Comparison of ENCODE assay signal across 25 mouse cellular contexts in genomic region chr14:30959031-30959430, GRCm38 (mm10). TPM values are rescaled to one million over a fixed set of nuclear protein-coding genes. Genes with fewer than 3 reads are reported as not detected.
DNase-seq lines count a peak whose midpoint lies in the region; ATAC-seq lines count a peak whose summit lies in the region.
"Had no signal": no experiment of that assay in that cellular context is flagged by ENCODE, and none has a peak within 500 bp of the region (broad histone marks: within the 10 kb centered on the region; RNA-seq: fewer than 3 reads in every experiment).

No protein-coding gene starts in this region.

- H3K9me3 ChIP-seq in liver, embryonic 16.5 days (replicated peaks; ENCODE audit: control insufficient read depth, low read length), result no peaks in the 10 kb centered on the region
- no peaks in the 10 kb centered on the region for H3K9me3 ChIP-seq in liver, embryonic 11.5 days (ENCODE audit: control insufficient read depth, low read length)
- H3K9me3 ChIP-seq in limb, embryonic 10.5 days (replicated peaks), result no peaks in the 10 kb centered on the region
- H3K9me3 ChIP-seq: forebrain, embryonic 12.5 days; forebrain, embryonic 15.5 days; heart, embryonic 10.5 days; heart, embryonic 13.5 days; hindbrain, embryonic 12.5 days had no signal

- H3K27me3 ChIP-seq in liver, embryonic 16.5 days (ENCODE audit: control insufficient read depth, insufficient read depth, low read depth, low read length), result no peaks in the 10 kb centered on the region
- H3K27me3 ChIP-seq in liver, embryonic 11.5 days (replicated peaks; ENCODE audit: control insufficient read depth, insufficient read depth, low read length), result no peaks in the 10 kb centered on the region
- H3K27me3 ChIP-seq in limb, embryonic 10.5 days (ENCODE audit: low read depth, poor library complexity, severe bottlenecking), result no peaks in the 10 kb centered on the region
- H3K27me3 ChIP-seq: forebrain, embryonic 12.5 days; forebrain, embryonic 15.5 days; heart, embryonic 13.5 days; hindbrain, embryonic 12.5 days had no signal

- whole genome bisulfite sequencing in liver, embryonic 16.5 days (ENCODE audit: insufficient replicate concordance), result 47% methylated on average over 4 of the region's 4 CpGs
- 81% methylated on average over 4 of the region's 4 CpGs for WGBS in liver, embryonic 11.5 days
- 92% methylated on average over 4 of the region's 4 CpGs for WGBS in limb, embryonic 10.5 days

- peak; percentile 67 for DNase-seq in heart, adult 11 months
- DNase-seq in heart, postnatal 4 days, result no peak
- DNase-seq in liver, embryonic 11.5 days (ENCODE audit: low spot score), result no peak
- DNase-seq in limb, embryonic 10.5 days (ENCODE audit: low spot score), result no peak
- DNase-seq in c-Kit-positive CD71-positive TER-119-positive erythroid progenitor cells, embryonic 14.5 days (ENCODE audit: low spot score), result no peak
- DNase-seq: adrenal gland, adult 2 months; adrenal gland, postnatal 14 days; cerebellum, adult 18-20 months; cerebellum, adult 9-10 months; cerebellum, postnatal 14 days; gastrocnemius, postnatal 25 days; heart, adult 2 months; heart, postnatal 14 days had no signal

- no peak overlapping the region for H3K27ac ChIP-seq in liver, embryonic 16.5 days (ENCODE audit: low read length)
- no peak overlapping the region for H3K27ac ChIP-seq in liver, embryonic 11.5 days (ENCODE audit: low read depth, low read length)
- no peak overlapping the region for H3K27ac ChIP-seq in limb, embryonic 10.5 days
- H3K27ac ChIP-seq: forebrain, embryonic 12.5 days; forebrain, embryonic 15.5 days; heart, adult 2 months; heart, embryonic 10.5 days; heart, embryonic 13.5 days; hindbrain, embryonic 12.5 days had no signal

- no peaks in the 10 kb centered on the region for H3K36me3 ChIP-seq in liver, embryonic 16.5 days (ENCODE audit: control insufficient read depth, insufficient read depth)
- H3K36me3 ChIP-seq in liver, embryonic 11.5 days (ENCODE audit: control insufficient read depth, insufficient read depth, low read length), result peaks cover 6% of the 10 kb centered on the region; the same call in 1 of the 2 replicates
- H3K36me3 ChIP-seq in limb, embryonic 10.5 days, result peaks cover 39% of the 10 kb centered on the region
- H3K36me3 ChIP-seq: heart, embryonic 13.5 days had no signal

- no peak overlapping the region for H3K4me2 ChIP-seq in liver, embryonic 16.5 days (ENCODE audit: low read depth, low read length)
- no peak overlapping the region for H3K4me2 ChIP-seq in liver, embryonic 11.5 days
- H3K4me2 ChIP-seq: forebrain, embryonic 12.5 days; forebrain, embryonic 15.5 days; heart, embryonic 13.5 days; hindbrain, embryonic 12.5 days had no signal

- no peaks in the 10 kb centered on the region; the same call in 1 of the 2 replicates for H3K4me1 ChIP-seq in liver, embryonic 16.5 days (ENCODE audit: control insufficient read depth, low read depth, low read length)
- no peaks in the 10 kb centered on the region for H3K4me1 ChIP-seq in liver, embryonic 11.5 days (replicated peaks; ENCODE audit: control insufficient read depth, insufficient read depth, low read length)
- no peaks in the 10 kb centered on the region for H3K4me1 ChIP-seq in limb, embryonic 10.5 days
- H3K4me1 ChIP-seq: forebrain, embryonic 12.5 days; forebrain, embryonic 15.5 days; heart, embryonic 10.5 days; heart, embryonic 13.5 days; hindbrain, embryonic 12.5 days had no signal

- no peak overlapping the region for H3K9ac ChIP-seq in liver, embryonic 16.5 days (ENCODE audit: low read depth, low read length)
- H3K9ac ChIP-seq in liver, embryonic 11.5 days (ENCODE audit: low read depth, low read length), result no peak overlapping the region
- H3K9ac ChIP-seq: forebrain, embryonic 12.5 days; forebrain, embryonic 15.5 days; heart, embryonic 13.5 days; hindbrain, embryonic 12.5 days had no signal

- no peak overlapping the region for H3K4me3 ChIP-seq in liver, embryonic 16.5 days (ENCODE audit: low read depth, low read length)
- no peak overlapping the region for H3K4me3 ChIP-seq in liver, embryonic 11.5 days (ENCODE audit: low read depth, low read length)
- no peak overlapping the region for H3K4me3 ChIP-seq in limb, embryonic 10.5 days
- H3K4me3 ChIP-seq: forebrain, embryonic 12.5 days; forebrain, embryonic 15.5 days; heart, adult 2 months; heart, embryonic 10.5 days; heart, embryonic 13.5 days; hindbrain, embryonic 12.5 days had no signal

- ATAC-seq in liver, embryonic 16.5 days (ENCODE audit: low read depth), result peak; percentile 55; the same call in 1 of the 2 replicates
- no peak for ATAC-seq in liver, embryonic 11.5 days (replicated peaks; ENCODE audit: low FRiP score)
- ATAC-seq in erythroid progenitor cell, adult 5-6 weeks (replicated peaks; ENCODE audit: low FRiP score, poor library complexity, severe bottlenecking), result peak; percentile 83
- peak; percentile 68 for ATAC-seq in megakaryocyte-erythroid progenitor cell, adult 5-6 weeks (replicated peaks; ENCODE audit: low FRiP score, low TSS enrichment, poor library complexity, severe bottlenecking)
- ATAC-seq: forebrain, embryonic 15.5 days; hindbrain, embryonic 16.5 days had no signal

RNA-seq across cellular contexts. Expression of gene Nek4, which starts 7.9 kb away (rescaled TPM):
- 1 to 10 TPM; 3.6 to 4.6 TPM for total RNA-seq in heart, postnatal 4 days (2021)
- polyA plus RNA-seq in liver, embryonic 16.5 days (2015; fragmentation: Nextera tagmentation; extraction: Ambion mirVana), result 3.6 TPM in 2 replicates
- polyA plus RNA-seq in liver, embryonic 11.5 days (2014; fragmentation: Nextera tagmentation; extraction: Ambion mirVana), result 13.2 and 14.3 TPM in 2 replicates
- total RNA-seq in erythroid progenitor cell, adult 5-6 weeks (2015; ENCODE audit: low replicate concordance), result 0.36 and 2.9 TPM in 2 replicates
- total RNA-seq in erythroid progenitor cell, adult 5-6 weeks (2017; ENCODE audit: low replicate concordance), result 1.8 and 2.2 TPM in 2 replicates
- total RNA-seq in megakaryocyte-erythroid progenitor cell, adult 5-6 weeks (2014; fragmentation: Nextera tagmentation), result 7.8 and 8.2 TPM in 2 replicates
- 8.3 and 10.7 TPM in 2 replicates for total RNA-seq in megakaryocyte-erythroid progenitor cell, adult 5-6 weeks (2017)
- polyA plus RNA-seq in limb, embryonic 10.5 days (2016; fragmentation: Nextera tagmentation; extraction: Ambion mirVana), result 19.7 and 19.8 TPM in 2 replicates

RNA-seq across cellular contexts. Expression of gene Itih1, which starts 15.9 kb away (rescaled TPM):
- not detected for total RNA-seq in heart, postnatal 4 days (2021)
- 82.0 and 101 TPM in 2 replicates for polyA plus RNA-seq in liver, embryonic 16.5 days (2015; fragmentation: Nextera tagmentation; extraction: Ambion mirVana)
- 16.3 and 17.4 TPM in 2 replicates for polyA plus RNA-seq in liver, embryonic 11.5 days (2014; fragmentation: Nextera tagmentation; extraction: Ambion mirVana)
- not detected in 2 replicates for total RNA-seq in erythroid progenitor cell, adult 5-6 weeks (2015; ENCODE audit: low replicate concordance)
- not detected in 2 replicates for total RNA-seq in erythroid progenitor cell, adult 5-6 weeks (2017; ENCODE audit: low replicate concordance)
- not detected in 2 replicates for total RNA-seq in megakaryocyte-erythroid progenitor cell, adult 5-6 weeks (2014; fragmentation: Nextera tagmentation)
- total RNA-seq in megakaryocyte-erythroid progenitor cell, adult 5-6 weeks (2017), result not detected in 2 replicates
- polyA plus RNA-seq in limb, embryonic 10.5 days (2016; fragmentation: Nextera tagmentation; extraction: Ambion mirVana), result not detected in 2 replicates
- total RNA-seq: gastrocnemius, postnatal 25 days; heart, adult 2 months; heart, postnatal 14 days; hematopoietic stem cell, adult 5-6 weeks had no signal
- polyA plus RNA-seq: embryonic facial prominence, embryonic 11.5 days; embryonic facial prominence, embryonic 14.5 days; forebrain, embryonic 12.5 days; forebrain, embryonic 15.5 days; hindbrain, embryonic 12.5 days; hindbrain, embryonic 16.5 days had no signal

RNA-seq across cellular contexts. Expression of gene Itih3, which starts 35.5 kb away (rescaled TPM):
- under 1 TPM; 0.55 to 0.74 TPM for total RNA-seq in heart, postnatal 4 days (2021)
- 687 and 781 TPM in 2 replicates for polyA plus RNA-seq in liver, embryonic 16.5 days (2015; fragmentation: Nextera tagmentation; extraction: Ambion mirVana)
- polyA plus RNA-seq in liver, embryonic 11.5 days (2014; fragmentation: Nextera tagmentation; extraction: Ambion mirVana), result 57.8 and 64.8 TPM in 2 replicates
- total RNA-seq in erythroid progenitor cell, adult 5-6 weeks (2015; ENCODE audit: low replicate concordance), result not detected in 2 replicates
- not detected in 2 replicates for total RNA-seq in erythroid progenitor cell, adult 5-6 weeks (2017; ENCODE audit: low replicate concordance)
- total RNA-seq in megakaryocyte-erythroid progenitor cell, adult 5-6 weeks (2014; fragmentation: Nextera tagmentation), result not detected in 2 replicates
- not detected in 2 replicates for total RNA-seq in megakaryocyte-erythroid progenitor cell, adult 5-6 weeks (2017)
- not detected in 2 replicates for polyA plus RNA-seq in limb, embryonic 10.5 days (2016; fragmentation: Nextera tagmentation; extraction: Ambion mirVana)
- total RNA-seq: hematopoietic stem cell, adult 5-6 weeks had no signal

RNA-seq across cellular contexts. Expression of gene Glt8d1, which starts 42.2 kb away (rescaled TPM):
- total RNA-seq in heart, postnatal 4 days (2021), result 10 to 100 TPM; 31.2 to 32.3 TPM
- polyA plus RNA-seq in liver, embryonic 16.5 days (2015; fragmentation: Nextera tagmentation; extraction: Ambion mirVana), result 14.6 and 16.0 TPM in 2 replicates
- 33.7 and 41.6 TPM in 2 replicates for polyA plus RNA-seq in liver, embryonic 11.5 days (2014; fragmentation: Nextera tagmentation; extraction: Ambion mirVana)
- total RNA-seq in erythroid progenitor cell, adult 5-6 weeks (2015; ENCODE audit: low replicate concordance), result 21.0 and 37.8 TPM in 2 replicates
- 7.1 and 16.7 TPM in 2 replicates for total RNA-seq in erythroid progenitor cell, adult 5-6 weeks (2017; ENCODE audit: low replicate concordance)
- 41.3 and 42.4 TPM in 2 replicates for total RNA-seq in megakaryocyte-erythroid progenitor cell, adult 5-6 weeks (2014; fragmentation: Nextera tagmentation)
- total RNA-seq in megakaryocyte-erythroid progenitor cell, adult 5-6 weeks (2017), result 19.3 and 44.1 TPM in 2 replicates
- polyA plus RNA-seq in limb, embryonic 10.5 days (2016; fragmentation: Nextera tagmentation; extraction: Ambion mirVana), result 28.4 and 38.2 TPM in 2 replicates

RNA-seq across cellular contexts. Expression of gene Spcs1, which starts 42.4 kb away (rescaled TPM):
- 100 to 1,000 TPM; 176 to 181 TPM for total RNA-seq in heart, postnatal 4 days (2021)
- polyA plus RNA-seq in liver, embryonic 16.5 days (2015; fragmentation: Nextera tagmentation; extraction: Ambion mirVana), result 259 and 284 TPM in 2 replicates
- 309 and 326 TPM in 2 replicates for polyA plus RNA-seq in liver, embryonic 11.5 days (2014; fragmentation: Nextera tagmentation; extraction: Ambion mirVana)
- total RNA-seq in erythroid progenitor cell, adult 5-6 weeks (2015; ENCODE audit: low replicate concordance), result 77.8 and 139 TPM in 2 replicates
- 41.7 and 80.6 TPM in 2 replicates for total RNA-seq in erythroid progenitor cell, adult 5-6 weeks (2017; ENCODE audit: low replicate concordance)
- 188 and 214 TPM in 2 replicates for total RNA-seq in megakaryocyte-erythroid progenitor cell, adult 5-6 weeks (2014; fragmentation: Nextera tagmentation)
- 91.6 and 97.9 TPM in 2 replicates for total RNA-seq in megakaryocyte-erythroid progenitor cell, adult 5-6 weeks (2017)
- 259 and 262 TPM in 2 replicates for polyA plus RNA-seq in limb, embryonic 10.5 days (2016; fragmentation: Nextera tagmentation; extraction: Ambion mirVana)
